Mouse (Mus musculus) heart, embryonic 16.5 days (tissue): ENCODE measurements around the gene Aqp7. TPM values are rescaled to one million over a fixed set of nuclear protein-coding genes. Genes with fewer than 3 reads are reported as not detected.

Experiments
- ATAC-seq: fragments of 200-750 bp; cut with Nextera tagmentation; replicated peaks from 2 replicates; pipeline ENCODE4 v1.8.0; 2017; ENCODE audit warnings: moderate number of reproducible peaks; ENCODE audit not compliant: insufficient read depth, low FRiP score; ENCODE audit errors: extremely low read depth
- H3K27ac ChIP-seq: fragments of 300-500 bp; sonication (generic); 2 replicates; pipeline ENCODE4 v1.5.1; 2014; ENCODE audit warnings: mild to moderate bottlenecking, low read length, control low read depth, moderate library complexity
- H3K27me3 ChIP-seq: fragments of 300-500 bp; sonication (generic); 2 replicates; pipeline ENCODE4 v1.6.1; 2014; ENCODE audit warnings: low read length, mixed read lengths; ENCODE audit not compliant: control insufficient read depth, insufficient read depth
- H3K36me3 ChIP-seq: fragments of 300-500 bp; sonication (generic); 2 replicates; pipeline ENCODE4 v1.6.1; 2014; ENCODE audit not compliant: control insufficient read depth, insufficient read depth
- H3K4me1 ChIP-seq: fragments of 300-500 bp; sonication (generic); 2 replicates; pipeline ENCODE4 v1.6.1; 2014; ENCODE audit warnings: low read length, mixed read lengths; ENCODE audit not compliant: control insufficient read depth, insufficient read depth
- H3K4me2 ChIP-seq: fragments of 300-500 bp; sonication (generic); 2 replicates; pipeline ENCODE4 v1.6.1; 2014; ENCODE audit warnings: low read depth, mild to moderate bottlenecking, control low read depth, low read length
- H3K4me3 ChIP-seq: fragments of 300-500 bp; sonication (generic); 2 replicates; pipeline ENCODE4 v1.5.1; 2014; ENCODE audit warnings: mild to moderate bottlenecking, control low read depth, low read length
- H3K9ac ChIP-seq: fragments of 300-500 bp; sonication (generic); 2 replicates; pipeline ENCODE4 v1.6.1; 2014; ENCODE audit warnings: low read length, control low read depth
- H3K9me3 ChIP-seq: fragments of 300-500 bp; sonication (generic); replicated peaks from 2 replicates; pipeline ENCODE4 v1.6.1; 2016; ENCODE audit warnings: low read length; ENCODE audit not compliant: control insufficient read depth
- WGBS: fragments of 180-500 bp; shearing (Covaris S2); extraction: QIAGEN DNeasy Blood & Tissue Kit; methylation state at CpG from one replicate; pipeline ENCODE4 v1.1.7; 2014; 5-methylcytosine and 5-hydroxymethylcytosine counted together
- polyA plus RNA-seq: library from polyadenylated mRNA; unstranded; fragments of >200 nt; fragmentation: Nextera tagmentation; extraction: Ambion mirVana; gene quantifications from 2 replicates; pipeline ENCODE4 v1.2.1, GENCODE M21; 2015

Gene Aqp7
- polyA plus RNA-seq, 1 experiment from 2014 or later = 1.1 TPM

- Histone ChIP-seq H3K36me3 (no peaks in the 10 kb centered on the region), H3K27me3 (no peaks in the 10 kb centered on the region), H3K4me1 (peaks cover 27% of the 10 kb centered on the region), H3K4me2 (peak overlapping the region; percentile 51), H3K4me3 (no peak overlapping the region), H3K9me3 (no peaks in the 10 kb centered on the region), H3K9ac (peak overlapping the region; percentile 36; the same call in 1 of the 2 replicates), H3K27ac (no peak overlapping the region)
- 29% methylated on average over 16 of the region's 16 CpGs for WGBS
- ATAC-seq = no peak; the same call in 1 of the 2 replicates
Measured at GRCm38 (mm10) chr4:41050726-41051675, 3.1 kb upstream of the Aqp7 start.

DNA sequence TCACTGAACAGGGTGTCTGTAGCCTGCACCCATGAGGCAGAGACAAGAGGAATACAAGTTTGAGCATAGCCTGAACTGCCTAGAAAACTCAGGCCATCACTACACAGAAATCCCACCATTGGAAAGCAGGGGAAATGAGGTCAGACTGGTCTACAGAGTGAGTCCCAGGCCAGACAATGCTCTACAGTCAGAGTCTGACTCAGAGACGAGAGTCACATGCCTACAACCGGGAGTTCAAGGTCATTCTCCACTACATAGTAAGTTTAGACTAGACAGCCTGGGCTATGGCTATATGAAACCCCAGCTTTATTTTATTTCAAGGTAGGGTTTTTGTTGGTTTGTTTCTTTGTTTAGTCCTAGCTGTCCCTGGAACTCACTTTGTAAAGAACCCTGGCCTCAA lies 987 bp upstream of the Aqp7 start:
- H3K27me3 ChIP-seq = no peaks in the 10 kb centered on the region
- no peak overlapping the region for H3K27ac ChIP-seq
- no peak for ATAC-seq
- no peak overlapping the region for H3K4me3 ChIP-seq
- H3K9ac ChIP-seq = no peak overlapping the region
- no peak overlapping the region for H3K4me2 ChIP-seq
- no peaks in the 10 kb centered on the region for H3K9me3 ChIP-seq
- WGBS = 46% methylated on average over 2 of the region's 2 CpGs
- H3K4me1 ChIP-seq = peaks cover 13% of the 10 kb centered on the region
- H3K36me3 ChIP-seq = no peaks in the 10 kb centered on the region

DNA sequence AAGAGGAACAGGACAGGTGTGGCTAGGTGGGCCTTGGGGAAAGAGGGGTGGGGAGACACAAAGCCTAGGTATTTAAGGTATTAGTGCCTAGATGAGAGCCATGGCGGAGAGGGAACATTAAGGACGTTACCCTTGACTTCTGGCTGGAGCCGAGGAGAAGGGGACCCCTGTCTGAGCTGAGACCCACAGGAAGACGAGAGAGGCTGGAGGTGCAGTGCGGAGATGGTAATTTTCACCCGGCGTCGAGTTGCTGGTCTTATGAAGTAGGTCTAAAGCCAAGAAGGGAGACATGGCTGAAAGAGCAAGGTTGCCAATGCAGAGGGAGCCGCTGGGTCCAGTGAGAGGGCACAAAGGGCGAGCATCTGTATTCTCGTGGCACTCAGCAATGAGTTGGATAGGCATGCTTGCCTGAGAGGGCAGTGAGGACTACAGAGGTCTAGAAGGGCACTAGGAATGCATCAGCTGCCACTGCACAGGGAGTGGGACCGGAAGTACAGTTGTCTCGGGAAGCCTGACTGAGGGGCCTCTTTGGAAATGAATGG lies 1.6 kb downstream of the Aqp7 start:
- H3K27ac ChIP-seq = no peak overlapping the region
- H3K4me1 ChIP-seq = peaks cover 14% of the 10 kb centered on the region
- H3K27me3 ChIP-seq = no peaks in the 10 kb centered on the region
- H3K9ac ChIP-seq = no peak overlapping the region
- H3K9me3 ChIP-seq = no peaks in the 10 kb centered on the region
- H3K36me3 ChIP-seq = no peaks in the 10 kb centered on the region
- no peak overlapping the region for H3K4me2 ChIP-seq
- H3K4me3 ChIP-seq = no peak overlapping the region
- no peak; the same call in 1 of the 2 replicates for ATAC-seq
- 74% methylated on average over 13 of the region's 13 CpGs for WGBS

- Histone ChIP-seq H3K9me3 (no peaks in the 10 kb centered on the region), H3K4me3 (no peak overlapping the region), H3K27me3 (no peaks in the 10 kb centered on the region), H3K4me2 (no peak overlapping the region), H3K36me3 (no peaks in the 10 kb centered on the region), H3K9ac (no peak overlapping the region), H3K27ac (no peak overlapping the region), H3K4me1 (peaks cover 13% of the 10 kb centered on the region; the same call in 1 of the 2 replicates)
- 76% methylated on average over 3 of the region's 3 CpGs for WGBS
- ATAC-seq = no peak
Measured at GRCm38 (mm10) chr4:41045288-41045687, 2.7 kb downstream of the Aqp7 start.

DNA sequence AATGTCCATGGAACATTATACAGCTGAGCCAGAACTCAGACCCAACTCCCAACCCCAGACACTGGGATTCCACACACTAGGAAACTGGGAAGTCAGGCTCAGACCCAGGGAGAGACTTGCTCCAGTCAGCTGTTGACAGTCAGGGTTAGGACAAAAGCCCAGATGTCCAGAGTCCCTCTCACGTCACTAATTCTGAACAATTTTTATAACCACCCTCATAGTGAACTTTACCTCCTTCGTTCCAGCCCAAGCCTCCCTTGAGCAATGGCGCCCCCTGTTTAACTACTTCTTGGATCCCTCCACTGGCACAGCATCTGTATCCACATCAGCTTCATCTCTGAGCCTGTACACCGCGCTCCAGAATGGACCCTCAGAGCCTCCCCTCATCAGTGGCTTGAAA lies 4.0 kb downstream of the Aqp7 start:
- H3K36me3 ChIP-seq = no peaks in the 10 kb centered on the region
- peaks cover 13% of the 10 kb centered on the region; the same call in 1 of the 2 replicates for H3K4me1 ChIP-seq
- H3K4me3 ChIP-seq = no peak overlapping the region
- H3K27me3 ChIP-seq = no peaks in the 10 kb centered on the region
- no peaks in the 10 kb centered on the region for H3K9me3 ChIP-seq
- H3K27ac ChIP-seq = no peak overlapping the region
- no peak for ATAC-seq
- 75% methylated on average over 5 of the region's 5 CpGs for WGBS
- H3K4me2 ChIP-seq = no peak overlapping the region
- H3K9ac ChIP-seq = no peak overlapping the region

GRCm38 (mm10) chr4:41042880-41043279 lies 5.1 kb downstream of the Aqp7 start:
- 75% methylated on average over 12 of the region's 12 CpGs for WGBS
- no peaks in the 10 kb centered on the region for H3K27me3 ChIP-seq
- no peaks in the 10 kb centered on the region for H3K9me3 ChIP-seq
- no peak for ATAC-seq
- H3K9ac ChIP-seq = no peak overlapping the region
- peaks cover 4% of the 10 kb centered on the region; the same call in 1 of the 2 replicates for H3K4me1 ChIP-seq
- no peak overlapping the region for H3K4me3 ChIP-seq
- H3K27ac ChIP-seq = no peak overlapping the region
- H3K36me3 ChIP-seq = no peaks in the 10 kb centered on the region
- no peak overlapping the region for H3K4me2 ChIP-seq

GRCm38 (mm10) chr4:41040983-41041382 lies 7.0 kb downstream of the Aqp7 start:
- no peaks in the 10 kb centered on the region for H3K9me3 ChIP-seq
- no peak overlapping the region for H3K4me3 ChIP-seq
- H3K4me1 ChIP-seq = 0 out of 2 replicates have a peak, but pooled peaks cover 3% of the 10 kb centered on the region
- peak; percentile 70 for ATAC-seq
- WGBS = 44% methylated on average over 7 of the region's 7 CpGs
- H3K36me3 ChIP-seq = no peaks in the 10 kb centered on the region
- H3K4me2 ChIP-seq = no peak overlapping the region
- H3K9ac ChIP-seq = no peak overlapping the region
- H3K27ac ChIP-seq = no peak overlapping the region
- no peaks in the 10 kb centered on the region for H3K27me3 ChIP-seq

DNA sequence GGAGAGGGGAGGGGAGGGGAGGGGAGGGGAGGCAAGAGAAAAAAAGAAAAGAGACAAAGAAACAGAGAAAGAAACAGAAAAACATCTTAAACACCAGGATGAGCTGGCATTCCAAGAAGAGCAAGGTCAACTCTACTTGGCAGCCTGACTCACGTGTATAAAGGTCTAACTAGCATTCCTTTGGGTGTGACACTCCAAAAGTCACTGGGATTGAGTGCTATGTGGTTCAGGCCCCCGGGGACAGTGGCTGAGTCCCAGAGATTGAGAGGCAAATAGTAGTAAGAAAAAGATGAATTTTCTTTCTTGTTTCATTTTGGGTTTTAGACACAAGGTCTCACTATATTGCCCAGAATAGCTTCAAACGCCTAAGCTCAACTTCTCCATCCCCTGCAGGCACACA lies 10.0 kb downstream of the Aqp7 start:
- H3K36me3 ChIP-seq = no peaks in the 10 kb centered on the region
- H3K4me3 ChIP-seq = no peak overlapping the region
- no peak overlapping the region for H3K9ac ChIP-seq
- no peaks in the 10 kb centered on the region for H3K27me3 ChIP-seq
- no peak overlapping the region for H3K4me2 ChIP-seq
- H3K4me1 ChIP-seq = 0 out of 2 replicates have a peak, but pooled peaks cover 3% of the 10 kb centered on the region
- 25% methylated on average over 3 of the region's 3 CpGs for WGBS
- H3K27ac ChIP-seq = no peak overlapping the region
- no peaks in the 10 kb centered on the region for H3K9me3 ChIP-seq
- ATAC-seq = no peak

- Histone ChIP-seq H3K4me3 (no peak overlapping the region), H3K27ac (no peak overlapping the region), H3K9me3 (no peaks in the 10 kb centered on the region), H3K4me1 (no peaks in the 10 kb centered on the region), H3K9ac (no peak overlapping the region), H3K4me2 (no peak overlapping the region), H3K27me3 (no peaks in the 10 kb centered on the region), H3K36me3 (no peaks in the 10 kb centered on the region)
- peak; percentile 41 for ATAC-seq
- 69% methylated on average over 3 of the region's 3 CpGs for WGBS
Measured at GRCm38 (mm10) chr4:41031242-41031641, 16.7 kb downstream of the Aqp7 start.
